Mouse (Mus musculus): ENCODE results near the gene Traf5.

DNA sequence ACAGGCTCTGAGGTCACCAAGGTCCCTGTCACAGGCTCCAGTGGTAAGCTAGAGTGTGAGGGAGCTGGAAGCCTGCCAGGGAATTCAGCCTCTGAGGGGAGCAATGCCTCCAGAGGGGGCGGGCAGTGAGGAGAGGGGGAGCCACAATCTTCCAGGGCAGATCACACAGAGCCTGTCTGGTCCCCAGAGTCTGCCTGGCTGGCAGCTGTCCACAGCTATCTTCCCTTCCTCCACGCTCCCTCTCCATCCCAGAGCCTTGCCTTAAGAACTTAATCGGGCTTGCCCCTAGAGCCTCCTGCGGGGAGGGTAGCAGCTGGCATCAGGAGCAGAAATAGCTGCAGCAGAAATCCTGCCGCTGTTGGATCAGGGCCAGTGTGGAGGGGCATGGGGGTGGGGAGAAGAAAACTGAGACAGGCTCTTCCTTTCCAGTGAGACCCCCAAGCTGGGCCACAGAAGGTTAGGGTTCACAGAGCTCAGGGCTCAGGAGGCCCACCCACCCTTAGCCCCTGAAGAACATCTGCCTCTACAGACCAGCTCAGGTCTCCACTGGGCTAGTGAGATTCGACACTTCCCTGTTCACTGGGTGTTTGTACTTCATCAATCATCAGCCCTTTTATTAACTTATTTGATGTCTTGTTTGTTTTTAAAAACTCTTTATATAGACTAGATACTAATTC, 110.8 kb downstream of the Traf5 start:
- TF ChIP-seq POLR2A (IDR thresholded peaks at IDR 0.05; ENCODE audit: low read depth, low read length) (no peak), CTCF (IDR thresholded peaks at IDR 0.05; ENCODE audit: borderline replicate concordance, insufficient read depth, low read length) (no peak)

Measured in embryonic fibroblast, embryonic 13.5 days (primary cell).